Mouse (Mus musculus) bone marrow macrophage, adult 2 months (primary cell): ENCODE measurements around the gene Skap1.

ENCODE experiments used
- CTCF ChIP-seq: IDR thresholded peaks from 2 replicates; pipeline ENCODE4 v1.5.1; 2012; ENCODE audit warnings: low read depth, mild to moderate bottlenecking, low read length, moderate library complexity
- POLR2A ChIP-seq: IDR thresholded peaks from 2 replicates; pipeline ENCODE4 v1.6.1; 2012; ENCODE audit warnings: mild to moderate bottlenecking, low read depth, low read length, borderline replicate concordance

DNA sequence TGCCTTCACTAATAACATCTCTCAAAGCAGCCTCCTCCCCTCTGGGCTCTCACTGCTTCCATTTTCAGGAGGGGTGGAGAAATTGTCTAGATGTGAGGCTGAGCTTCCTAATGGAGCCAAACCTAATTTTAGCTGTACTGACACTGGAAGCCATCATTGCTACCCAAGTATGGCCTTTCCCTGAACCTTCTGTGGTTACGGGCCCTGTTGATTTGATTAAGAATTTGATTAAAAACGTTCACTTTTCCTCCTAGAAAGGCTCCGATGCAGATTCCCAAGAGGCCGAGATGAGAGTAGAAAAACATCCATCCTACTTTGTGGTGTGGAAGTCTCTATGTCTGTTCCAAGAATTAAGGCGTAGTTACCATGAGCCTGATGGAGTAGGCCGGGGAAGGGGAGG, 60.1 kb downstream of the Skap1 start:
- TF ChIP-seq POLR2A (no peak), CTCF (no peak)
